Mouse (Mus musculus): Measurements from ENCODE around the gene Gm20509.

DNA sequence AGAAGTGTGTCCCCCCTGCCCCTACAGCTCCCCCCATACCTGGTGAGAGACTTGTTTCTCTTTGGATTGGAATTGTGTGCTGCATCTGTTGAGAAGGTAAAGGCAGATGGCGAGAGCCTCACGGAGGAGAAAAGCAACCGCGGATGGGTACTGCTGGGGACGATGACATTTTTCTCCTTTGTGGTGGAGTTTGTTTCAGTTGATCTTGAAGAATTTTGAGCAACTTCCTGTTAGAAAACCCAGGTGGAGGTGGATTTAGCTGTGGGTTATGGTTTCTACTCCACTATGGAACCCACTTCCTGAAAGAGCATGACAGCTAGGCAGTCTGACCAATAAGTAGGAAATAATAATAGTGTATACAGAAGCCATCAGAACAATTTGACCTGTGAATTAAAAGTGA is 29.1 kb upstream of the Gm20509 start:
- TF ChIP-seq POLR2A (IDR thresholded peaks at IDR 0.05; ENCODE audit: insufficient read depth, low read depth, low read length) (no peak), CTCF (IDR thresholded peaks at IDR 0.05) (no peak)
